ENCODE assay signal across 8 mouse cellular contexts in genomic region chr10:100016941-100017770, GRCm38 (mm10). TPM values are rescaled to one million over a fixed set of nuclear protein-coding genes. Genes with fewer than 3 reads are reported as not detected.
DNase-seq lines count a peak whose midpoint lies in the region; ATAC-seq and TF ChIP-seq lines count a peak whose summit lies in the region.

No protein-coding gene starts in this region.

- H3K27me3 ChIP-seq in E14TG2a.4 (ENCODE audit: insufficient read depth, low read length) = peaks cover 48% of the 10 kb centered on the region
- no peaks in the 10 kb centered on the region for H3K27me3 ChIP-seq in heart, embryonic 16.5 days (ENCODE audit: control insufficient read depth, insufficient read depth, low read length)
- H3K27me3 ChIP-seq in liver, postnatal 0 days (ENCODE audit: insufficient read depth, low read length) = 0 out of 2 replicates have a peak, but pooled peaks cover 5% of the 10 kb centered on the region

- TF ChIP-seq CTCF in E14TG2a.4 (conservative IDR thresholded peaks at IDR 0.05; ENCODE audit: low read length) = no peak
- TF ChIP-seq CTCF in liver, postnatal 0 days (IDR thresholded peaks at IDR 0.05; ENCODE audit: low read depth) = no peak

- H3K9ac ChIP-seq in heart, embryonic 16.5 days (ENCODE audit: low read length) = peak overlapping the region; percentile 34
- H3K9ac ChIP-seq in liver, postnatal 0 days (replicated peaks) = no peak overlapping the region

- H3K4me2 ChIP-seq in heart, embryonic 16.5 days (ENCODE audit: low read depth, low read length) = peak overlapping the region; percentile 91
- H3K4me2 ChIP-seq in liver, postnatal 0 days (ENCODE audit: low read depth, low read length) = peak overlapping the region; percentile 84

- no peak for TF ChIP-seq EP300 in liver, postnatal 0 days (IDR thresholded peaks at IDR 0.05; ENCODE audit: low read depth)

- DNase-seq in 3T3-L1 (ENCODE audit: low read depth, low spot score) = peak; percentile 16
- DNase-seq in liver, postnatal 0 days = no peak
- DNase-seq in ovary, postnatal 10 days (ENCODE audit: low spot score) = no peak
- no peak for DNase-seq in cerebellum, postnatal 25 days
- no peak for DNase-seq in adrenal gland, postnatal 25 days

- H3K36me3 ChIP-seq in E14TG2a.4 (ENCODE audit: insufficient read depth, low read length) = no peaks in the 10 kb centered on the region
- no peaks in the 10 kb centered on the region for H3K36me3 ChIP-seq in heart, embryonic 16.5 days (ENCODE audit: control insufficient read depth, insufficient read depth)
- H3K36me3 ChIP-seq in liver, postnatal 0 days (replicated peaks; ENCODE audit: insufficient read depth, low read length) = no peaks in the 10 kb centered on the region

- H3K4me1 ChIP-seq in E14TG2a.4 (replicated peaks; ENCODE audit: low read depth, low read length) = peaks cover 19% of the 10 kb centered on the region
- peaks cover 27% of the 10 kb centered on the region for H3K4me1 ChIP-seq in heart, embryonic 16.5 days (ENCODE audit: control insufficient read depth, insufficient read depth, low read length)
- peaks cover 5% of the 10 kb centered on the region; the same call in 1 of the 2 replicates for H3K4me1 ChIP-seq in liver, postnatal 0 days (ENCODE audit: insufficient read depth)

- peak overlapping the region; percentile 87 for H3K4me3 ChIP-seq in E14TG2a.4 (replicated peaks; ENCODE audit: low read length)
- peak overlapping the region; percentile 47 for H3K4me3 ChIP-seq in heart, embryonic 16.5 days (ENCODE audit: low read length)
- H3K4me3 ChIP-seq in liver, postnatal 0 days (ENCODE audit: low read depth, low read length) = peak overlapping the region; percentile 63; the same call in 1 of the 2 replicates

- no peak overlapping the region for H3K27ac ChIP-seq in heart, embryonic 16.5 days (ENCODE audit: low read length)
- no peak overlapping the region for H3K27ac ChIP-seq in liver, postnatal 0 days (ENCODE audit: low read depth)

- no peak for ATAC-seq in heart, embryonic 16.5 days (replicated peaks; ENCODE audit: extremely low read depth, insufficient read depth, low FRiP score)
- ATAC-seq in liver, postnatal 0 days = no peak
- ATAC-seq in erythroid progenitor cell, adult 5-6 weeks (replicated peaks; ENCODE audit: low FRiP score, poor library complexity, severe bottlenecking) = no peak

- 22% methylated on average over 13 of the region's 13 CpGs for WGBS in heart, embryonic 16.5 days
- 15% methylated on average over 13 of the region's 13 CpGs for WGBS in liver, postnatal 0 days (ENCODE audit: insufficient replicate concordance)

- no peaks in the 10 kb centered on the region for H3K9me3 ChIP-seq in E14TG2a.4 (ENCODE audit: low read length)
- no peaks in the 10 kb centered on the region for H3K9me3 ChIP-seq in heart, embryonic 16.5 days (replicated peaks; ENCODE audit: control insufficient read depth, low read length)
- no peaks in the 10 kb centered on the region for H3K9me3 ChIP-seq in liver, postnatal 0 days (ENCODE audit: low read length)

RNA-seq across cellular contexts. Expression of gene Kitl, which starts 1.7 kb away (rescaled TPM):
- 15.0 and 18.8 TPM in 2 replicates for polyA plus RNA-seq in heart, embryonic 16.5 days (2015; fragmentation: Nextera tagmentation; extraction: Ambion mirVana)
- polyA plus RNA-seq in liver, postnatal 0 days (2015; fragmentation: Nextera tagmentation; extraction: Ambion mirVana) = 2.3 and 5.0 TPM in 2 replicates
- total RNA-seq in adrenal gland, postnatal 25 days (2021) = 27.7 and 32.1 TPM in 2 replicates
- 1.4 and 3.8 TPM in 2 replicates for total RNA-seq in erythroid progenitor cell, adult 5-6 weeks (2015; ENCODE audit: low replicate concordance)
- 1.9 and 4.2 TPM in 2 replicates for total RNA-seq in erythroid progenitor cell, adult 5-6 weeks (2017; ENCODE audit: low replicate concordance)
